Mouse (Mus musculus): ENCODE measurements at regions not wholly inside any gene's neighbourhood (a gene's known extent, or its start where the extent isn't known, plus 50 kb on each side); places are given as distances from the start of the nearest gene placed in this dataset.

GRCm38 (mm10) chr10:126502013-126502688 lies 399.0 kb downstream of the Atp23 start:
- no peak for TF ChIP-seq CTCF (IDR thresholded peaks at IDR 0.05; ENCODE audit: low read depth)
- no peak for TF ChIP-seq EP300 (IDR thresholded peaks at IDR 0.05; ENCODE audit: low read depth)

All from heart, postnatal 0 days (tissue).